Mouse (Mus musculus) spleen, postnatal 10 days (tissue): ENCODE data around the gene Tm7sf2.
A peak's percentile ranks its signal among the peaks of the same experiment; 100 is the strongest.

Experiments used
- DNase-seq, 2 experiments: peaks; one replicate each; pipeline ENCODE4 v3.0.0; 2021 to 2022; ENCODE audit warnings: low spot score in 2 of 2

Tm7sf2 gene

DNA sequence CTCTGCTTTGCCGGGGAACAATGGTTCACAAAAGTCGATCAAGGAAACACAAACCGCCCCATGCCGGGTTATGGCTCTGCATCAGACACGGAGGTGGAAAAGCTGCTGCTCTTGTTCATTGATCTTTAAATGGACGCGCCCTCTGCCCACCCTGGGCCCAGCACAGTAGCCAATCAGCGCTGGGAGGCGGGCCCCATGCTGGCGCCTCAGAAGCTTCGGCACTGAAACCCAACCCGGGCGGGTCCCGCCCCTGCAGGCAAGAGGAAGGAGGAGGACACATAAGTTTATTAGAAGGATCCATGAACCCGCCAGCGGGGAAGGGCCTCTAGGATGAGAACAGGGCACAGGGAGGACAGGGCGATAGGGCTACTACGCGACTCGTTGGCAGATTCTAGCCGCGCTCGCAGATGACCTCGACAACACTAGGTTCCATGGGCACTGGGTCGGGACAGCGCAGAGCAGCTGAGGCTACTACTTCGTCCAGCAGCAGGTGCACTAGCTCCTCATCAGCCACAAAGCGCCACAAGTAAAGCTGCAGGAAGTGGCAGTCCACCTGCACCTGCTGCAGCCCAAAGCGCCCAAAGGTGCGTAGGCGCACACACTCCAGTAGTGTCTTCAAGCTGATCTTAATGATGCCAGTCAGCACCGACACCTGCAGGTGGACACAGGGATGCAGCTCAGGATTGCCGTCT lies at the start of gene Tm7sf2:
Gene Tm7sf2, minus strand, starts transcription at position 650 of the 692 bp plus-strand sequence.
- peak; percentile 79 to 90 for DNase-seq

- peak in 1 of 2 experiments; percentile 17 for DNase-seq
These were observed 49.3 kb upstream of the Tm7sf2 start for GRCm38 (mm10) chr19:6117346-6117985.

DNA sequence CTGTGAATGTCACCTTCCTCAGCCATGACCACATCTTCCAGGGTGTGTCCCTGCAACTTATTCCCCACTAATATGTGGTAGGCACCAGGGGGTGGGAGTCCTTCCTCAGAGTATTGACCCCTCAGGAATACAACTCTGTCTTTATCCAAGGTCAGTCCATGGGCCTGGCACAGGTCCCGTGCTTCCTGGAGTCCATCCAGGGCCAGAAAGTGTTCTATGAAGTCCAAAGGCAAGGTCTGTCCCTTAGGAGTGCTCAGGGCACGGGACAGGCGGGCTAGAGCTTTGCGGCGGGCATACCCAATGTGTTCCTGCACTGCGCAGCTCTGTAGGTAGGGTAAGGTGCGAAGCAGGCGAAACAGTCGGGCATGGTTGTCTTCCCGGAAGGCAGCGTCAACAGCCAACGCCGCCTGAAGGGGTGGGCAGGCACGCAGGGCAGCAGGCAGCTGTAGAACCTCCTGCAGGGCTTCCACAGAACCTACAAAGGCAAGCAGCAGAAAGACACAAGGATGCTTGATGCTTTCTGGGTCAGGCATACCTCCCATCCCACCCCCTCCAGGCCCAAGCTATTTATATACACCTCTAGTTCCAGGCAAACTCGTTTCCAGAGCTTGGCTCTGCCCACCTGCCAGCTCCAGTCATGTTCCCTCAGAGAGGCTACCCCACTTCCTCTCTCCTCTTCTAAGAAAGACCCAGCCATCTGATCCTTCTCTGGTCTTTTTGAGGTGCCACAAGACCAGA lies 48.1 kb upstream of the Tm7sf2 start:
- peak in 1 of 2 experiments; percentile 15 for DNase-seq

DNA sequence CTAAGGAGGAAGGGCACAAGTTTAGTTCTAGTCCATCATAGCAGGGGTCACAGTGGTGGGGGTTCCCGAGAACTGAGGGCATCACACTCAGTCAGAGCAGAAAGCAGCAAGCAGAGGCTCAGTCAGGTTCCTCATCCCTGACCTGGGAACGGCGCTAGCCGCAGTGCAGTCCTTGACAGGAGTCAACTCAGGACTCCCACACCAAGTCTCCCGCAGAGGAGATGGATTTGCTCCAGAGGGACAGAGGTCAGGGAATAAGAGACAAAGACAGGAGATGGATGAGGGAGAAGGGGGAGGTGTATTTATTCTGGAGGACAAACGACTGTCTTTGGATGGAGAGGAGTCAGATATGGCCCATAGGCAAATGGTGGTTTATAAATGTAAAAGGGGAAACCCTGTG lies 44.9 kb upstream of the Tm7sf2 start:
- no peak for DNase-seq

GRCm38 (mm10) chr19:6105586-6105985 lies 37.4 kb upstream of the Tm7sf2 start, which contains the start of gene Naaladl1:
TSS of gene Naaladl1 (plus strand) at chr19:6105782.
- DNase-seq = no peak

DNA sequence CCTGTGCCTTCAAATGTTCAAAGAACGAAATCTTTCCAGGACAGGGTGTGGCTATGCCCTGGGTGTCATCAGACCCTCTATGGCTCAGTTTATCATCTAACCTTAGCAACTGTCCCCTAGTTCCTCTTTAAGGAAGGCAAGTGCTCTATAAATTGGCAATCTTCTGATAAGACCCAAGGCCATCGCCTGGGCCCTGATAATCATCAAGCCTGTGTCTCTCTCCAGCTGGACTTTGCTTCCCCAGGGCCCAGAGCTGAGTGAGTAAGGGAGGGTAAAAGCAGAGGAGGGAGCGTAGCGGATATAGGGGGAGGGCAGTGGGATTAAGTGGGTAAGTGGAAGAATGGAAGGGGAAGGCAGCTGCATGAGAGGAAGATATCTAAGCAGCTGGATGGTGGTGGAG lies 36.3 kb upstream of the Tm7sf2 start:
- DNase-seq = no peak

DNA sequence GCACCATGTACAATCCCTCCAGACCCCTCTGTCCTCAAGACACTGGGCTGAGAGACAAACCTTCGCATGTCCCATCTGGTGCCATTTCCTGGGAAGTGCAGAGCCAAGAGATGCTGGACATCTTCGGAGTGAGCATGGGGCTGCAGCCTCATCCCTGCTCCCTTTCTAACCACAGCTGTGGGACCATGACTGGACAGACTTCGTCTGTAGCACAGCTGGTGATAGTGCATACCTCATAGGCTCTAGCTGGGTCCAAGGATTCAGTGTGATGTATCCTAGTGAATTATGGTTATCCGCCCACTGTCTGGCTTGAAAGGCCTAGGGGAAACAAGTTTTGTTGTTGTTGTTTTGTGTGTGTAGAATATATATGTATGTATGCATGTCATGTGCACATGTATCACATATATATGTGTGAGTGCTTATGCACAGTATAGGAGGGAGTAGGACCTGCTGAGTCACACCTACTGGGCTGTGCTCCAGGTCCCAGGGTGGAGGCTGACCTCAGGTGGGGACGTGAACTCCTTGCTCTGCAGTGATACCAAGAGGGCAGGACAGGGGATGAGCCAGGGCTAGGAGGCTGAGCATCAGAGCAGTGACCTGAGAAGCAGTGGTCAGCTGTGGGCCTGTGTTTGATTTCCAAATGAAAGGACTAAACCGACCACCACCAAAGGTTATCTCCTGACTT lies 34.1 kb upstream of the Tm7sf2 start:
- DNase-seq = peak; percentile 78 to 86

- DNase-seq = no peak
These were observed 33.0 kb upstream of the Tm7sf2 start for GRCm38 (mm10) chr19:6101186-6101585.

- no peak for DNase-seq
These were observed 29.7 kb upstream of the Tm7sf2 start for GRCm38 (mm10) chr19:6097847-6098246.

- no peak for DNase-seq
These were observed 25.9 kb upstream of the Tm7sf2 start, which contains the start of gene AC131692.1 for GRCm38 (mm10) chr19:6094119-6094518. TSS of gene AC131692.1 (plus strand) at chr19:6094419.

DNA sequence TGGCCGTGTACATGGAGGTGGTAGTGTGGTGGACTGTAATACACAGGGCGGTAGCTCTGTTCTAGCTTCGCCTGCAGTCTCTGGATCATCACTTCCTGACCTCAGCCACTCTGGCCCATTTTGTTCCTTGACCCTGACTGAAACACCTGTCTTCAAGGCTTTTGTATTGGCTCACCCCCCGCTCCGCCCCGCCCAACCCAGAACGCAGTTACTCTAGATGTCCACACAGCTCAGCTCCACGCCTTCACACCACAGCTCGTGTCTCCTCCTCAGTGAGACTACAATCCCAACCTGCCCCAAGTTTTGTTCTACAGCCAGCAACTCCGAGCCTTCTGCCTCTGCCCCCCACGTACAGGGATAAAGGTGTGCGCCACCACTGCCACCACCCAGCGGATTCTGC lies 20.7 kb upstream of the Tm7sf2 start:
- no peak for DNase-seq

DNA sequence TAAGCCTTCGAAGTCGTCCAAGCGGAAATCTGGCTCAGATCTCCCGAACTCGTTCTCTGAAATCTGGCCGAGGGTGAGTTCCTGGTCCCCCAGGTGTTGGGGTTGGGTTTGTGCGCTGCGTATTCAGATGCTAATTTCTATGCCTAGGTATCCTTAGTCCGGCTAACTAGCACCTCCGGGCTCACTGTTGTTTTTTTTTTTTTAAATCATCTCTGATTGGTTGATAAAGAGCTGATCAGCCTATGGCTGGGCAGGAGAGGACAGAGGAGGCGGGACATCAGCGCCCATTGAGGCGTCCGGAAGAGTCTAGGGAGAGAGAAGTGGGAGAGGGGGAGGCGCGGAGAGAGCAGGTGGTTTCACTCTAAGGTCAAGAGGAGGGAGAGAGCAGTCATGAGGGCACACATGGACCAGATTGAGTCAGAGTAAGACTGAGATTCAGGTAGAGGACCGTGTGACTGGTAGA lies 17.3 kb upstream of the Tm7sf2 start:
- peak; percentile 63 to 83 for DNase-seq

DNA sequence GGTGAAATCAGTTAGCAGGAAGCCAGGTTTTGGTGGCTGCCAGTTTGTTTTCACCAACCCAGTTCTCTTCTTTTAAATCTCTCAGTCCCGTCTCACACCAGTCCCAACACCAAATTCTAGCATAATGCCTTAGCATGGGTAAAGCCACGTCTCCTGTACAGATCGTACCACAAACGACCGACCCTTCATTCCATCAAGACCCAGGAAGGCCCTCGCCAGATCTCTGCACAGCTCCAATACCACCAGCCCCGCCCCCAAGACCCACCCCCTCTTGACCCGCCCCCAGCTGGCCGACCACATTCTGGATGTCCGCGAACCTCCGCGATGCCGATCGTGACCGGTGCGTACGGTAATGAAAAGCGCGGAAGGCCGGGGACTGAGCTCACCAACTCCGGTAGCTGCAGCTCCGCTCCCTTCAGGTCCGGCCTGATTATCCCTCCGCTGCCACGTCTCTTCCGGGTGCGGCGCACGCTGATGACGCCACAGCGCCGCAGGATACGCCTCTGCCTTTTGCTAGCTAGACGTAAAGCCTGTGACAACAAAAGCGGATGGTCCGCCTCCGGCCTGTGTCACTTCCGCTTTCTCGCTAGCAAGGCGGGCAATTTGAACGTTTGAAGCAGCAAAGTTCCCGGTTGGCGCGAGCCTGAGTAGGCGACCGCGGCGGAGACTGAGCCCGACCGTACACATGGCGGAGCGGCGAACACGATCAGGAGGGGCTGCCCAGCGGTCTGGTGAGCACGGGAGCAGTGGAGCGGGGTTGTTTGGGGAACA lies 16.5 kb upstream of the Tm7sf2 start, which contains the start of the genes Zfpl1 and Cdca5:
Gene Zfpl1, minus strand, starts transcription at position 479 of the 771 bp plus-strand sequence.
Gene Cdca5, plus strand, starts transcription at position 506 of the 771 bp plus-strand sequence.
- peak; percentile 93 to 97 for DNase-seq

GRCm38 (mm10) chr19:6082156-6082555 lies 14.0 kb upstream of the Tm7sf2 start, which contains the start of gene Gm28374:
TSS of gene Gm28374 (minus strand) at chr19:6082256.
- DNase-seq = no peak

DNA sequence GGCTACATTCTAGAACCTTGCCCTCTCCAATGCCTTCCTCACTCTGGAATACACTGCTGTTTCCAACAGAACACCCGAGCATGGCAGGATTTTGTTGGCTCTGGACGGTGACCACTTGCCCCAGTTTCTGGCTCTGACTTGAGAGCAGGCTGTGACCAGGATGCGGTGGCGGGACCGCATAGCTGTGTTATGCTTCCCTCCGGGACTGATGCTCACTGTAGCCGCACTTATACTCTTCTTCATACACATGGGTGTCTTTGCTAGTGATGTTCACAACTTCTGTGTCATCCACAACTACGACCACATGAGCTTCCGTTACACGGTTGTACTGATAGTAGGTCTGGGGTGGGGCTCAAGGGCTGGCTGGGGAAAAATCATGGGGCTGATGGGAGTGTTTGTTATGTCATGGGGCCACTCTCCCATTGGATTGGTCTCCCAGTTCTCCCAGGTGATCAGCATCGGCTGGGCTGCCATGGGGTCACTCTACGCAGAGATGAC lies 11.9 kb upstream of the Tm7sf2 start, which contains the start of gene Tmem262:
Gene Tmem262, plus strand, starts transcription at position 51 of the 498 bp plus-strand sequence.
- no peak for DNase-seq

- DNase-seq = peak; percentile 79 to 87
These were observed 8.6 kb upstream of the Tm7sf2 start, which contains the start of gene Vps51 for GRCm38 (mm10) chr19:6076564-6077393. TSS of gene Vps51 (minus strand) at chr19:6077231.

DNA sequence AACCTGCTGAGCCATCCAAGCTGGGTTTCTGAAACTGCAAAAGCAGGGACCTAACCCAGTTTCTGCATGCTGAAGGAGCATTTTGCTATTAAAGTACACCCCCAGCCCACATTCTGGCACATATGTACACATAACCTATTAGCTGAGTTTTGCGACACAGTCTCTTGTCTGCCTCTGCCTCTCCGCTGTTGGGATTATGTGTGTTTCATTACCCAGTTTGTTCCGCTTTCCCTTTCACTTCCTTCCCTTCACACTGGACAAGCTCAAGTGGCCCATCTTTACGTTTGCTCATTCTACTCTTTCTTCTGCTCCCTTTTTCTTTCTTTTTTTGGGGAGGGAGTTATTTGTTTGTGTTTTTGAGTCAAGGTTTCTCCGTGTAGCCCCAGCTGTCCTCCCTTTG lies 5.7 kb upstream of the Tm7sf2 start:
- DNase-seq = no peak

- no peak for DNase-seq
These were observed 3.1 kb upstream of the Tm7sf2 start for GRCm38 (mm10) chr19:6071261-6071660.

- no peak for DNase-seq
These were observed 2.5 kb upstream of the Tm7sf2 start for GRCm38 (mm10) chr19:6070571-6071250.
